Mouse (Mus musculus) CH12.LX (cell line): Measurements from ENCODE around the gene Frmd4a.

ENCODE experiments used
- BHLHE40 ChIP-seq: IDR thresholded peaks from 2 replicates; pipeline ENCODE4 v1.6.1; 2011; ENCODE audit warnings: mild to moderate bottlenecking, low read depth, low read length, improper control_type of control experiment
- CTCF ChIP-seq, 2 experiments: IDR thresholded peaks in 1 of 2; conservative IDR thresholded peaks in 1 of 2; 2 replicates each; pipeline ENCODE4 v1.5.1; 2011 to 2012; ENCODE audit warnings: low read depth in 2 of 2, low read length in 2 of 2, improper control_type of control experiment in 1 of 2, inconsistent platforms in 1 of 2, mild to moderate bottlenecking in 1 of 2, moderate library complexity in 1 of 2
- EP300 ChIP-seq: IDR thresholded peaks from 2 replicates; pipeline ENCODE4 v1.6.1; 2011; ENCODE audit warnings: low read length, improper control_type of control experiment
- HCFC1 ChIP-seq: IDR thresholded peaks from 2 replicates; pipeline ENCODE4 v1.6.1; 2012; ENCODE audit warnings: low read depth, mild to moderate bottlenecking, inconsistent platforms, low read length, improper control_type of control experiment
- KAT2A ChIP-seq: IDR thresholded peaks from 2 replicates; pipeline ENCODE4 v1.6.1; 2012; ENCODE audit warnings: low read length, improper control_type of control experiment, inconsistent platforms; ENCODE audit not compliant: insufficient replicate concordance
- PAX5 ChIP-seq: IDR thresholded peaks from 2 replicates; pipeline ENCODE4 v1.6.1; 2012; ENCODE audit warnings: low read length, inconsistent platforms, mixed read lengths
- SIN3A ChIP-seq: IDR thresholded peaks from 2 replicates; pipeline ENCODE4 v1.6.1; 2012; ENCODE audit warnings: low read length, improper control_type of control experiment, inconsistent platforms
- ZC3H11A ChIP-seq: IDR thresholded peaks from 2 replicates; pipeline ENCODE4 v1.6.1; 2012; ENCODE audit warnings: low read depth, mild to moderate bottlenecking, inconsistent platforms, low read length, improper control_type of control experiment

DNA sequence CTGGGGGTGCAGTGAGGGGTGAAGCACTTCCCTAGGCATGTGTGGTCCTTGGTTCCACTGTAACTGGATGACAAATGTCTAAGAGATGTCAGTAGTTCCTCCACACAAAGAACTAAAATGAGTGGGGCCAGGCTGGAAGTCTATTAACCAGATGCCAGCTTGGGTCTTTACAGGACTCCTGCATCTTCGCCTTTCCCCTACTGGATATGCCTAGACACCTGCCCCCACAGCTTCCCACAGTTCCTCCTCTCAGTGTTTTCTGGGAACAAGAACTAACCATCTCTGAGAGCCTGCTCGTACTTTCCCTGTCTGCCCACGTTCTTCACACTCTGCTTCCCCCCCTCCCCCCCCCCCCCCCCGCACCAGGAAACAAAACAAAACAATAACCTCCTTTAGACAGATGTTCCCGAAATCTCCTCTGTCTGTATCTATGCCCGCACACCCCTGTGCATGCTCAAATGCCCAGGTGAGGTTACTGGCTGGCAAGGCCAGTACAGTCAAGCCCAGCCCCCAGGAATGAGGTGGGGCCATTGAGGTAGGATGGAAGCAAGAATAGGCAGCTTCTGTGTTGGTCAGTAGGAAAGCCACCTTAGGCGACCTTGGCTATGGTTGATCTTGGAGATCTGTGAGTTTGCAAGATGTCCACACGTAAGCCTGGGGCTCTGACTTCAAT, 456.5 kb downstream of the Frmd4a start:
- no peak for TF ChIP-seq PAX5
- TF ChIP-seq BHLHE40, result no peak
- no peak for TF ChIP-seq ZC3H11A
- no peak for TF ChIP-seq HCFC1
- TF ChIP-seq CTCF (conservative IDR thresholded peaks at IDR 0.05 in 1 of 2, IDR thresholded peaks at IDR 0.05 in 1 of 2; ENCODE audit: low read depth in 2 of 2, low read length in 2 of 2), result no peak
- no peak for TF ChIP-seq SIN3A
- TF ChIP-seq KAT2A, result no peak
- TF ChIP-seq EP300, result no peak
